Mouse (Mus musculus): Measurements from ENCODE around the gene Pacs2.

The Pacs2 gene

DNA sequence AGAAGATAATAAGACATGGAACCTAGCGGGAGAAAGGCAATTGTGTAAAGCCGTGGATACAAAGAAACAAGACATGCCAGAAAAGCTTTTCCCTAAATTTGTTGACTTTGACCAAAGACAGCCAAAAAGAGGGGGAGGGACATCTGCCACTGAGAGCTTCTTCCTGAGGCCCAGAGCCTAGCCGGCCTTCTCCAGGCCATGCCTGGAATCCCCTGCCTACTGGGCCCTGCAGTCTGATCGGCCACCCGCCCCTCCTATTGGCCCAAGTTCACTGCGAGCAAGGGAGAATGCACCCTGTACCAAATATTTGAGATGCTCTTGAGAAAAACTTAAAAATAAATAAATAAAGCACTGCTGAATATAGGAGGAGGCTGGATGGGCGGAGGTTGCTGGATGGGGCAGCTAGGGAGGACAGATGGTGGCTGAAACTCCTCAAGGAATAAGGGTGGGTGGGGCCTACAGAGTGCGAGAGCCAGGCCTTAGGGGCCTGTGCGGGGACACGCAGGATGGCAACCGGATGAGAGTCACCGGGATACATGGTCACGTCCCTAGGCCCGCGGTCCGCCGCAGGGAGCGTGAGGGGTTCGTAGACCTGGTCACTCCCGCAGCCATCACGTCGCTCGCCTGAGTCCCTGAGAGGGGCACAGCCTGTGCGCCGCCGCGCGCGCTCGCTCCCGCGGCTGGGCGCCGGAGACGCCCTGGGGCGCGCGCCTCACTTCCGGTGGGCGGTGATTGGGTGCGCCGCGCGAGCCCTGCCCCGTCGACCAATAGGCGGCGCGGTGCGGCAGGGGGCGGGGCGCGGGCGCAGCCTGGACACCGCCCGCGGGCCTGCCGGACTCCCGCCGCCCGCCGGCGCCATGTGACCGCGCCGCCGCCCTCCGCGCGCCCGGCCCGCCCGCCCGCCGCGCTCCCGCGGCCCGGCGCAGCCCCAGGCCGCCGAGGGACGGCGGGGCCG lies at the start of gene Pacs2:
Gene Pacs2 (plus strand): TSS at position 905 of the 955 bp plus-strand sequence.
- DNase-seq (ENCODE audit: extremely low spot score, low read depth, low spot score) = peak; percentile 56

DNA sequence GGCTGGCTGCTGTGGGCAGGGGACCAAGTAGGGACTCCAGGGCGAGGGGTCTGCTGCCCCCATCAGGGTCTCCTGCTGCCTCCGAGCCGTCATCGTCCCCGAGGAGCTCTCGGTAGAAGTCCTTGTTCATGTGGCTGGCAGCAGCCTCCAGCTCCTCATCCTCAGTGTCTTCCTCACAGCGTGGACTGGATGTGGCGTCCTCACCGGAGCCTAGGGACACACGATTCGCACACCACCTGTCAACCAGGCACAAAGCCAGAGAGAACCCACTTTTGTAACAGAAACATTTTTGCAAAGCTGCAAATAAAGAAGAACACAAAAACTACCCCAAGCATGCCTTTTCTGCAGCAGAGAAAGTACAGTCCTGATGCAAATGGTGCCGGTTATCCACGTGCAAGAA lies 48.5 kb upstream of the Pacs2 start:
- DNase-seq (ENCODE audit: extremely low spot score, low read depth, low spot score) = no peak

- DNase-seq (ENCODE audit: extremely low spot score, low read depth, low spot score) = no peak
Measured at GRCm38 (mm10) chr12:112968943-112969342, 45.4 kb upstream of the Pacs2 start.

GRCm38 (mm10) chr12:112969616-112970015 lies 44.7 kb upstream of the Pacs2 start:
- DNase-seq (ENCODE audit: extremely low spot score, low read depth, low spot score) = no peak

DNA sequence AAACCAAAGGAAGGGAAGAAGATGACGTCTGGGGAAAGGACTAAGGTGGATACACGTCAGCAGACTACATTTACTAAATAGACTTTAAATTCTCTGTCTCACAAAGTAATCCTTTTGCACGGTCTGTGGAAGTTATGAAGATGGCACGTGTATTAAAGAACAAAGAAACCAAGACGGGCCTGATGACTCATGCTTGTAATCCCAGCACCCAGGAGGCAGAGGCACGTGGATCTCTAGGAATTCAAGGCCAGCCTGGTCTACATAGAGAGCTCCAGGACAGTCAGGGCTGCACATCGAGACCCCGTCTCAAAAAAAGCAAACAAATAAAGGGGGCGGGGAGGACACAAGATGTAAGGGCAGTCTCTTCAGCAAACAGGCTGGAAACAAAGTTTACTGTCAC lies 39.6 kb upstream of the Pacs2 start:
- DNase-seq (ENCODE audit: extremely low spot score, low read depth, low spot score) = no peak

DNA sequence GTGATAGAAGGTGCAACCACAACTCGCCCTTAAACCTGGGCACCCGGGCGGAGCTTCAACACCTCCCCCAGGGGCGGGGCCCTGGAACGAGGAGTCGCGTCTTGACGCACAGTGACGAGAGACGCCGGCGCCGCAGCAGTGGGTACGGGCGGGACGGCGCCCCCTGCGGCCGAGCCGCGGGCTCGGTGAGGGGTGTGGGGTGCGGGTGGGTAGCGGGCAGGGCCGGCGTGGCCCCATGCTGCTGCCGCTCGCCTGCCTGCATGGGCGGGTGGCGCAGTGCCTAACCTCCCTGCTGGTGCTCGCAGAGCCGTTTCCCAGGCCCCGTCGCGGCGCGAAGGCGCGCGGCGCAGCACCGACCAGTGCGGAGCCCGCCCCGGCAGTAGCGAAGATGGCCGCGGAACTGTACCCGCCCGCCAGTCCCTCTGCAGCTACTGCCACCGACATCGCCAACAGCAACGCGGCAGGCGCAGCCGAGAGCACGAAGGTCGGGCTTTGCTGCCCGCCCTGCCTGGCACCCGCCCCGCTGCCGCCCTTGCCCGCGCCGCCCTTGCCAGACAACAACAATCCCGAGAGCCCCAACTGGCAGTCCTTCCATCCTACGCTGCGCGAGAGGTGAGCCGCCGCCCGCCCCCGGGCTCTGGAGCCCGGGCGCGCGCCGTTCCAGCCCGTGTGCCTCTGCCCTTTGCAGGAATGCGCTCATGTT lies 37.8 kb upstream of the Pacs2 start, which contains the start of gene Btbd6:
Gene Btbd6 (plus strand): TSS at position 112 of the 703 bp plus-strand sequence.
- peak; percentile 50 for DNase-seq (ENCODE audit: extremely low spot score, low read depth, low spot score)

DNA sequence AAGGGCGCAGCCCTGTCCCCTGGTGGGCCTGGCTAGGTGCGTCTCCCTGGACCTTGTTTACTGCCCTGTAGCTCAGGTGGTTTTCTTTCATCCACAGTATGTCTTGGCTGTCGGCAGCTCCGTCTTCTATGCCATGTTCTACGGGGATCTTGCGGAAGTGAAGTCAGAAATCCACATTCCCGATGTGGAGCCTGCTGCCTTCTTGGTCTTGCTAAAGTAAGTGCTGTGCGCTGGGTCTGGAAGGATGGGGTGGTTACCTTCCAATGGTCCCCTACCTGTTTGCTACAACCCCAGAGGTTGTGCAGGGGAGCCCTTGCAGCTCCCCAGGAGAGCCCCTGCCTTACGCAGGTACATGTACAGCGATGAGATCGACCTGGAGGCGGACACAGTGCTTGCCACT lies 37.2 kb upstream of the Pacs2 start:
- DNase-seq (ENCODE audit: extremely low spot score, low read depth, low spot score) = no peak

DNA sequence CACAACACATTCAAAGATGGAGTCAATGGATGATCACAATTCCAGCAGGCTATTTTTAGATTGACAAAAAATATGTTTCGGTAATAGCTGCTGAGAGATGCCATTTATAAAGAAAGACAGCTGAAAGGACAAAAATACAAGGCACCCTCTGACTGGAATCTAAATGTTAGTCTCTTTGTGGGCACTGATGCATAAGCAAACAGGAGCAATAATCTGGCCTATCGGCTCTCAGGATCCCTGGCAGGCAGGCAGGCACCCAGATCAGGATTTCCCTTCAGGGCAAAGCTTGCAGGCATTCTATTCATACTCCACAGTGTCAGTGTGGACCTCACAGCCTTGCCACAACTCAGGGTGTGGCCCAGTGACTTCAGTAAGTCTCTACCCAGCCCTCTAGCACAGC lies 32.3 kb upstream of the Pacs2 start:
- DNase-seq (ENCODE audit: extremely low spot score, low read depth, low spot score) = no peak

DNA sequence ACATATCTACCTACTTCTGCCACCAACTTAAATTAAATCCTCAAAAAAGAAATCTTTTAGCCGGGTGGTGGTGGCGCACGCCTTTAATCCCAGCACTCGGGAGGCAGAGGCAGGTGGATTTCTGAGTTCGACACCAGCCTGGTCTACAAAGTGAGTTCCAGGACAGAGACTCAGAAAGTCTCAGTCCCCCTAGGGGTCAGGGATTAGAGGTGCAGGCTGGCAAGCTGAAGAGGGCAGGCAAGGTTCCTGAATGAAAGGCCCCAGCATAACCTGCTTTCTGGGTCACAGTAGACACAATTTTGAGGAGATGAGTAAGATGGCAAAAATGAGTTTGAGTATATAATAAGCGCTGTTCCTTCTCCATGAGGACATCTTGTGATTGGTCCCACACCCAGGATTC lies 29.0 kb upstream of the Pacs2 start:
- no peak for DNase-seq (ENCODE audit: extremely low spot score, low read depth, low spot score)

GRCm38 (mm10) chr12:112987877-112988276 lies 26.4 kb upstream of the Pacs2 start:
- no peak for DNase-seq (ENCODE audit: extremely low spot score, low read depth, low spot score)

DNA sequence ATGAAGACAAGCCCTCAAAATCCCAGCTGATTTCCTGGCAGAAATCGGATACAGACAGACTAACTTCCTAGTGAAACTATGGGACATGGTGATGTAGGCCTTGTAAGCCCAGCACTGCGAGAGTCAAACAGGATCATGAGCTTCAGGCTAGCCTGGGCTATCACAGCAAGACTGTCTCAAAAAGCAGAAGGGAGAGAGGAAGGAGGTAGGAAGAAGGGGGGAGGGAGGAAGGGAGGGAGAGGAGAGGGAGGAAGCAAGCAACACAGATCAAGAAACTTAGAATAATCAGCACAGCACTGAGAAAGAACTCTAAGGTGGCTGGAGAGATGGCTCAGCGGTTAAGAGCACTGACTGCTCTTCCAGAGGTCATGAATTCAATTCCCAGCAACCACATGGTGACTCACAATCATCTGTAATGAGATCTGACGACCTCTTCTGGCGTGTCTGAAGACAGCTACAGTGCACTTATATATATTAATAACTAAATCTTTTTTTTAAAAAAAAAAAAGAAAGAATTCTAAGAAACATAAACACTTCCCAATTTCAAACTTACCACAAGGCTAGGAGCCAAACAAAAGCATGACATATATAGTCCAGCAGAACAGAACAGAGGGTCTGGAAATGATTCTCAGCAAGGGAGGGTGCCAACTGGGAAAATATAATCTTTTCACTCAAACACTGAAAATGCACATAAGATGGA lies 23.5 kb upstream of the Pacs2 start:
- DNase-seq (ENCODE audit: extremely low spot score, low read depth, low spot score) = no peak

GRCm38 (mm10) chr12:112991444-112991843 lies 22.9 kb upstream of the Pacs2 start:
- DNase-seq (ENCODE audit: extremely low spot score, low read depth, low spot score) = no peak

GRCm38 (mm10) chr12:112994153-112994552 lies 20.2 kb upstream of the Pacs2 start:
- DNase-seq (ENCODE audit: extremely low spot score, low read depth, low spot score) = no peak

DNA sequence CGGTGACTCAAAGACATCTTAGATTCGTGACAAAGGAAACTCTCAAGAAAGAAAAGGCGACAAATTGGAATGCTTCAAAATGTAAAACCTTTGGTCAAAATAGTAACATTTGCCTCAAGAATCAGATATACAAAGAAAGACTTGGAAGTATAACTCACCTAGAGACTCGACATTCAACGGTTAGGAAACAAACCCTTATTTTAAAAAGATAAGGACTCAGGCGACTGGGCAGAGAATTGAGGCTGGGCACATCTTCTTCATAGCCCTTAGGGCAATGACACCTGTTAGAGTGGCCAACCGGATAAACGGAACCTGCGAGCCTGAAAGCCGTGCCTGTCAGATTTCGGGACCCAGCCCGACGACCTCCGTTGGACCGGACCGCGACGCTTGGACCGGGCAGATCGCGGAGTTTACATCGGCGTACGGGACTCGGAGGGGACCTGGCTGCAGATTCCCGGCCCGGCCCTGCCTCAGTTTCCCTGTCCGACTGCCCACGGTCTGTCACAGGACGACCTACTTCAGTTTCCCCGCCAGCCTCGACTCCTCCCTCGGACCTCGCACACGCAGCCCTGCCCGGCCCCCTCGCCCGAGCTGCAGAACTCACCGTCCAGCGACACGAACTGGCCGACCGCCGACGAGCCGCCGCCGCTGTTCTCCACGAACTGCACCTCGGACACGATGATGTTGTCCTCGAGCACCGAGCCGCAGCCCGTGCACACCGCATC lies 14.6 kb upstream of the Pacs2 start:
- DNase-seq (ENCODE audit: extremely low spot score, low read depth, low spot score) = no peak

DNA sequence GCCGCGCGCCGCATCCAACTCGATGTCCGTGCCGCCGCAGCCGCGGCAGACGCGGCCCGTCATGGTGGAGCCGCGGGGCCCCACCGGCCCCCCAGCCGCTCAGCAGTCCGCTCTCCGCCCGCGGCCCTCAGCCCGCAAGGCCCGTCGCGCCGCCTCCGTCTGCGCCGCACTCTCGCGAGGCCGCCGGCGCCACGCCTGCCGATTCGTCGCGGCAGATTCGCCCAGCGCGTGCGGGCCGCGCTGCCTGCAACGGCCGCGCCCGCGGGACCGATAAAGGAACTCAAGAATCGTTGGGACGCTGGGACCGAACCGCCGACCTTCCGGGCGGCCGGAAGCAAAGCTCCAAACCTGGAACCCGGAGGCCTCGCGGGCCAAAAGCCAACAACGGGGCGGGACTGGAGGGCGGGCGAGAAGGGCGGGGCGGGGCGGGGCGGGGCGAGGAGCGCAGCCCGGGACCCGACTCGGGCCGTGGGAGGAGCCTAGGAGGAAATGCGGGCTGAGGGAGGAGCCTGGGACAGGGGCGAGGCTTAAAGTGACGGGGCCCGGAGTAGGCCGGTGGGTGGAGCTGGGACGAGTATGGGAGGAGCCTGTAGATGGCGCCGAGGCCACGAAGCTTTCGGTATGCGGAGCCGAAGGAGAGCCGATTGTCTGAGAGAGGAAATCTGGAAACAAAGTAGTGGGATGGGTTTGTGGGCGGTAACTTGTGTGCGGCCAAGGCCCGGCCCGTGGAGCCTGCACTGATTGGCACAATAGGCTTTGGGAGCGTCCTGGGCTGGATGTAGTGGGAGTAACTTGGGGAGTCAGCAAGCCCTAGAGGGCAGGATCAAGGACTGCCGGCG lies 13.8 kb upstream of the Pacs2 start, which contains the start of gene Brf1:
Gene Brf1 (minus strand): TSS at position 411 of the 839 bp plus-strand sequence.
- DNase-seq (ENCODE audit: extremely low spot score, low read depth, low spot score) = peak; percentile 79

GRCm38 (mm10) chr12:113001133-113001474 lies 13.2 kb upstream of the Pacs2 start:
- no peak for DNase-seq (ENCODE audit: extremely low spot score, low read depth, low spot score)

DNA sequence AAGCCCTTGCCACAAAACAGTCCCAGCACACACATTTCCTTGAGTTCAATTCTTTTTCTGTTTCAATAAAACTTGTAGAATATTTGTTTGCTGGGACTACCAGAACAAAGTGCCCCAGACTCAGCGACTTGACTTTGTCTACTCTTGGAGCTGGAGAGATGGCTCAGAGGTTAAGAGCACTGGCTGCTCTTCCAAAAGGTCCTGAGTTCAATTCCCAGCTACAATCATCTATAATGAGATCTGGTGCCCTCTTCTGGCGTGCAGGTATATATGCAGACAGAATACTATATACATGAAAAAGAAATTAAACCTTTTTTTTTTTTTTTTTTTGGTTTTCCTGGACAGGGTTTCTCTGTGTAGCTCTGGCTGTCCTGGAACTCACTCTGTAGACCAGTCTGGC lies 11.6 kb upstream of the Pacs2 start:
- no peak for DNase-seq (ENCODE audit: extremely low spot score, low read depth, low spot score)

DNA sequence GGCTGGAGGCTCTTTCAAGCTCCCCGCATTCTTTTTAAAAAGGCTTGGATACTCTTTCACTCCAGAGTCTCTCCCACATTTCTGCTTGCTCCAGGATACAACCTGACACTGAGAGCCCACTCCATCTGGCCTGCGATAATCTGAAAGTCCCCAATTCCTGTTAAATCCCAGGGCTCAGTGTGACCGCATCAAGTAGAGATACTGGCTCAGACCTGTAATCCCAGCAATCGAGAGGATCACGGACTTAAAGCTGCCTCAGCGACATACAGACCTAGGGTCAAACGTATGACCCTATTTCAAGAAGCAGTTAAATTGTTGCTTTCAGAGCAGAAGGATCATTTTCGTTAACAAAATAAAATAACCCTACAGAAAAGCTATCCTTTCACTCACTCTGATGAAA lies 10.3 kb upstream of the Pacs2 start:
- DNase-seq (ENCODE audit: extremely low spot score, low read depth, low spot score) = no peak

GRCm38 (mm10) chr12:113004993-113005392 lies 9.3 kb upstream of the Pacs2 start:
- DNase-seq (ENCODE audit: extremely low spot score, low read depth, low spot score) = no peak

Data from hindlimb bud, embryonic 11.5 days (tissue).